Mouse (Mus musculus) large intestine, adult 2 months (tissue): ENCODE results near the gene Muc20. TPM values are rescaled to one million over a fixed set of nuclear protein-coding genes. Genes with fewer than 3 reads are reported as not detected.

Experiments used
- DNase-seq: peaks from one replicate; pipeline ENCODE4 v3.0.0-alpha.2; 2012; ENCODE audit warnings: low read depth, low spot score
- WGBS: fragments of 180-500 bp; shearing (Covaris S2); methylation state at CpG from one replicate; pipeline ENCODE4 v1.1.7; 2018; 5-methylcytosine and 5-hydroxymethylcytosine counted together
- polyA plus RNA-seq: library from polyadenylated mRNA; depleted of rRNA; stranded (reverse); fragments of >200 nt; gene quantifications from 2 replicates; pipeline ENCODE4 v1.2.3, GENCODE M21; 2012

Muc20 gene
- polyA plus RNA-seq, 1 experiment = not detected

- DNase-seq = no peak
- 10% methylated on average over 6 of the region's 6 CpGs for WGBS
Measured at GRCm38 (mm10) chr16:32803252-32803853, 6.1 kb upstream of the Muc20 start.

GRCm38 (mm10) chr16:32796676-32797425 is 384 bp downstream of the Muc20 start:
- no peak for DNase-seq
- WGBS = 75% methylated on average over 14 of the region's 14 CpGs

GRCm38 (mm10) chr16:32795177-32795576 is 2.1 kb downstream of the Muc20 start:
- WGBS = 85% methylated on average over 1 of the region's 1 CpGs
- DNase-seq = no peak

GRCm38 (mm10) chr16:32790056-32790455 is 7.2 kb downstream of the Muc20 start:
- 89% methylated on average over 5 of the region's 5 CpGs for WGBS
- DNase-seq = no peak

- 80% methylated on average over 13 of the region's 13 CpGs for WGBS
- DNase-seq = no peak
Measured at GRCm38 (mm10) chr16:32784840-32785239, 12.4 kb downstream of the Muc20 start.

- no peak for DNase-seq
- WGBS = 51% methylated on average over 5 of the region's 5 CpGs
Measured at GRCm38 (mm10) chr16:32783324-32784062, 13.7 kb downstream of the Muc20 start.

- WGBS = 77% methylated on average over 8 of the region's 8 CpGs
- DNase-seq = no peak
Measured at GRCm38 (mm10) chr16:32778956-32779355, 18.3 kb downstream of the Muc20 start.

GRCm38 (mm10) chr16:32776676-32777075 is 20.6 kb downstream of the Muc20 start:
- WGBS = 46% methylated on average over 10 of the region's 10 CpGs
- no peak for DNase-seq

- DNase-seq = no peak
- WGBS = 95% methylated on average over 7 of the region's 7 CpGs
Measured at GRCm38 (mm10) chr16:32766904-32767303, 30.3 kb downstream of the Muc20 start.

GRCm38 (mm10) chr16:32764961-32765360 is 32.3 kb downstream of the Muc20 start:
- 74% methylated on average over 6 of the region's 6 CpGs for whole genome bisulfite sequencing
- no peak for DNase-seq

GRCm38 (mm10) chr16:32764550-32764949 is 32.7 kb downstream of the Muc20 start:
- 86% methylated on average over 2 of the region's 2 CpGs for WGBS
- DNase-seq = no peak

- 82% methylated on average over 5 of the region's 5 CpGs for WGBS
- no peak for DNase-seq
Measured at GRCm38 (mm10) chr16:32750242-32751127, 46.8 kb downstream of the Muc20 start.

GRCm38 (mm10) chr16:32745852-32746251 is 51.4 kb downstream of the Muc20 start:
- peak; percentile 92 for DNase-seq
- WGBS = 15% methylated on average over 6 of the region's 6 CpGs

- 27% methylated on average over 2 of the region's 2 CpGs for WGBS
- peak; percentile 69 for DNase-seq
Measured at GRCm38 (mm10) chr16:32742712-32743111, 54.5 kb downstream of the Muc20 start.

- WGBS = 75% methylated on average over 9 of the region's 9 CpGs
- no peak for DNase-seq
Measured at GRCm38 (mm10) chr16:32741366-32741765, 55.9 kb downstream of the Muc20 start.

GRCm38 (mm10) chr16:32740003-32740663 is 57.1 kb downstream of the Muc20 start:
- no peak for DNase-seq
- WGBS = 37% methylated on average over 8 of the region's 8 CpGs

- 23% methylated on average over 3 of the region's 3 CpGs for WGBS
- no peak for DNase-seq
Measured at GRCm38 (mm10) chr16:32736022-32736421, 61.2 kb downstream of the Muc20 start.

- 91% methylated on average over 2 of the region's 2 CpGs for WGBS
- no peak for DNase-seq
Measured at GRCm38 (mm10) chr16:32735586-32735985, 61.6 kb downstream of the Muc20 start, which contains the start of gene Muc4. Muc4 (plus strand) TSS chr16:32735886.

- DNase-seq = no peak
- 94% methylated on average over 3 of the region's 3 CpGs for WGBS
Measured at GRCm38 (mm10) chr16:32733213-32733612, 64.0 kb downstream of the Muc20 start.
